Mouse (Mus musculus) ES-Bruce4 (cell line): ENCODE results near the gene Rhbdl3. TPM values are rescaled to one million over a fixed set of nuclear protein-coding genes. Genes with fewer than 3 reads are reported as not detected.

Experiments
- H3K27ac ChIP-seq: 2 replicates; pipeline ENCODE4 v1.5.1; 2012; ENCODE audit warnings: low read length, inconsistent platforms; ENCODE audit not compliant: insufficient read depth
- H3K27me3 ChIP-seq: 2 replicates; pipeline ENCODE4 v1.6.1; 2012; ENCODE audit warnings: mild to moderate bottlenecking, low read length, inconsistent platforms; ENCODE audit not compliant: control insufficient read depth, poor library complexity, insufficient read depth, severe bottlenecking
- H3K36me3 ChIP-seq: 2 replicates; pipeline ENCODE4 v1.6.1; 2012; ENCODE audit warnings: inconsistent platforms, mild to moderate bottlenecking, low read length, moderate library complexity; ENCODE audit not compliant: control insufficient read depth, poor library complexity, insufficient read depth, severe bottlenecking
- H3K4me1 ChIP-seq: one replicate; pipeline ENCODE4 v1.8.1; 2011; ENCODE audit warnings: low read length; ENCODE audit not compliant: control insufficient read depth, insufficient read depth
- H3K4me3 ChIP-seq: 2 replicates; pipeline ENCODE4 v1.5.1; 2011; ENCODE audit warnings: low read depth, mild to moderate bottlenecking, low read length
- H3K9ac ChIP-seq: 2 replicates; pipeline ENCODE4 v1.6.1; 2012; ENCODE audit warnings: low read depth, mild to moderate bottlenecking, inconsistent platforms; ENCODE audit not compliant: poor library complexity, severe bottlenecking
- H3K9me3 ChIP-seq: replicated peaks from 2 replicates; pipeline ENCODE4 v1.6.1; 2012; ENCODE audit warnings: mild to moderate bottlenecking, low read length, inconsistent platforms; ENCODE audit not compliant: control insufficient read depth, poor library complexity, insufficient read depth, severe bottlenecking
- CTCF ChIP-seq: IDR thresholded peaks from one replicate; pipeline ENCODE4 v1.8.1; 2011; ENCODE audit warnings: low read depth, low read length
- EP300 ChIP-seq: IDR thresholded peaks from 2 replicates; pipeline ENCODE4 v1.6.1; 2011; ENCODE audit warnings: low read depth, low read length; ENCODE audit not compliant: insufficient read depth
- POLR2A ChIP-seq: IDR thresholded peaks from one replicate; pipeline ENCODE4 v1.8.1; 2011; ENCODE audit warnings: low read length; ENCODE audit not compliant: insufficient read depth
- polyA plus RNA-seq: library from polyadenylated mRNA; stranded (reverse); fragments of >200 nt; gene quantifications from 2 replicates; pipeline ENCODE4 v1.2.4, GENCODE M21; 2011; ENCODE audit warnings: low read depth; ENCODE audit not compliant: missing spikeins, insufficient read depth, insufficient read length

Rhbdl3 gene
- polyA plus RNA-seq, 1 experiment: 0.69 TPM

DNA sequence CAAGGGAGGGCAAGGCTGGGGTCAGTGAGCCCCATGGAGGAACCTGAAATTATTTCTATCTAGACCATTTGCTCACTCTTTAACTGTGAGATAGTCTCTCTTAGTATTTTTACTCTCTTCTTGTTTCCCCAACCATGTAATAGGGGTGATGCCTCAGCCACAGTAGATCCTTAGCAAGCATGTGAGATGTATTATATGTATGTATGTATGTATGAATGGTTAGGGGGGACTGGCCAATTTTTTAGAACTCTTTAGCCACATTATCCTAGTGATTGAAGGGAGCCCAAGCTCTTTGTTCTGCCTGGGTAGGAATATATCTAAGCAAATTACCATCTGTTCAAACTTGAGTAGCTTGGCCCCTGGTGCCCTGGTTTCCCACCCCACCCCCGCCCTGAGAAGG lies 12.8 kb downstream of the Rhbdl3 start:
- no peak overlapping the region for H3K27ac ChIP-seq
- TF ChIP-seq POLR2A (no peak), CTCF (no peak), EP300 (no peak)
- H3K4me3 ChIP-seq: no peak overlapping the region
- H3K36me3 ChIP-seq: no peaks in the 10 kb centered on the region
- no peaks in the 10 kb centered on the region for H3K4me1 ChIP-seq
- no peak overlapping the region for H3K9ac ChIP-seq
- H3K27me3 ChIP-seq: no peaks in the 10 kb centered on the region
- no peaks in the 10 kb centered on the region for H3K9me3 ChIP-seq

DNA sequence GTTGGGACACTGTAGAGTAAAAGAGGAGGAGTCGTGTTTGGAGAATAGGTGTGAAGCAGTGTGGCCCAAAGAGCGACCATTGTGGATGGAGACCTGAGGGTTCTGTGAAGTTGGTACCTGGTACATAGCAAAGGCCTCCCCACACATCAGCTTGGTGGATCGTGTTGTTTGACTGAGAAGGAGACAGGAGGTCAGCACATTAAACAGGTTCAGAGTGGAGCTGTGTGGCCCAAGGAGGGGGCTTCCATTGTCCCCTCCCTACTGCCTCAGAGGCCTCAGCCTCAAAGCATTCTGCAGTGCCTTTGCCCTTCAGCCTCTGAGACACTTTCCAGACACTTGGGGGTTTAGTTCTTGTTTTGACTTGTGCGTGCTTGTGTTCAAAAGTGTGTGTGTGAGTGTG lies 13.2 kb downstream of the Rhbdl3 start:
- H3K36me3 ChIP-seq: no peaks in the 10 kb centered on the region
- H3K27me3 ChIP-seq: no peaks in the 10 kb centered on the region
- no peak overlapping the region for H3K27ac ChIP-seq
- H3K4me3 ChIP-seq: no peak overlapping the region
- no peak for TF ChIP-seq CTCF
- no peak for TF ChIP-seq POLR2A
- TF ChIP-seq EP300: no peak
- H3K4me1 ChIP-seq: no peaks in the 10 kb centered on the region
- H3K9me3 ChIP-seq: no peaks in the 10 kb centered on the region
- H3K9ac ChIP-seq: no peak overlapping the region

DNA sequence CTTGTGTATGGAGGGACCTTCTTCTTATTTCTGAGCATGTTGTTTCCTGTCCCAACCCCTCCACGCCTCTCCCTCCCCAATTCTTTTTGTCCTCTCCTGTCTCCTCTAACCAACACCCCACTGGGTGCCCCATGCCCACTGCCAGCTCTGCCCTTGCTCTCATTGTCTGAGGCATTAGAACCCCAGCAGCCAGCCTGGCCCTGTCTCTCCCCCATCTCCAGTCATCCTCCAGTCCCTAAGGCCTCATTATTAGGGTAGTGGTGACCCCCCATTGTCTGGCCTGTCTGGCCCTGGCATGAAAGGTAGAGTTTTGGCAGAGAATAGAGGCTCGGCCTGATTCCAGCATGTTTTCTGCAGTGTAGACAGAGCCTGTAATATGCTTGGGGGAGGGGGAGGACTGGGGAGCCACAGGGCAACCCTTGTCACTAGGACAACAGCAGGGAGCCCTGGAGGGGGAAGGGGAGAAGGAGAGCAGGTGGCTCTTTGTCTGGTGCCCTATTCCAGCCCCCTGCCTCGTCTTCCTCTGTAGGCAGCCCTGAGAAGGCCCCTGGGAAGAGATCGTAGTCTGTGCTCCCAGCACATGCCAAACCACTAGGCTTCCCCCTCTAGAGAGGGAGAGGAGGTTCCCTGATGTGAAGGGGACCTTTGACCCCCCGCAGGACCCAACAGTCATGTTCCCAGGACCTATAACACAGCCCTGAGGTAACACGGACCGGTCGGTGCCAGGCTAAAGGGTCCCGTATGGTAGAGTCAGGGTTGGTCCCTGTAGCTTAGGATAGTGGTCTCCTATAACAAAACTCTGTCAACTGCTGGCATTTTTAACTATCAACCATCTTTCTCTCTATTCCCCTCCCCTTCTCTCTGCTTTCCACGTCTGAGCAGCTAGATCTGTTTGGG lies 15.3 kb downstream of the Rhbdl3 start:
- no peak overlapping the region for H3K27ac ChIP-seq
- H3K36me3 ChIP-seq: no peaks in the 10 kb centered on the region
- H3K4me3 ChIP-seq: no peak overlapping the region
- H3K4me1 ChIP-seq: no peaks in the 10 kb centered on the region
- no peak overlapping the region for H3K9ac ChIP-seq
- no peaks in the 10 kb centered on the region for H3K9me3 ChIP-seq
- H3K27me3 ChIP-seq: no peaks in the 10 kb centered on the region
- TF ChIP-seq EP300 (no peak), CTCF (no peak), POLR2A (no peak)

DNA sequence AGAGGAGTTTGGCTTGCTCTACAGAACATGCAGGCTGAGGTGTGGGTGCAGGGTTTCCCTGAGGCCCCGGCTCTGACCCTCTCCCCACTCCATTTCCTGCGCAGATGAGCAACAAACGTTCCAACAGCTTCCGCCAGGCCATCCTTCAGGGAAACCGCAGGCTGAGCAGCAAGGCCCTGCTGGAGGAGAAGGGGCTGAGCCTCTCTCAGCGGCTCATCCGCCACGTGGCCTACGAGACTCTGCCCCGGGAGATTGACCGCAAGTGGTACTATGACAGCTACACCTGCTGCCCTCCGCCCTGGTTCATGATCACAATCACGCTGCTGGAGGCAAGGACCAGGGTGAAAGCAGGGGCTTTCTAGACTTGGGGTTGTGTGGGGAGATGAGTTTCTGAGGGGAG lies 22.5 kb downstream of the Rhbdl3 start:
- Histone ChIP-seq H3K9ac (no peak overlapping the region), H3K4me3 (no peak overlapping the region), H3K27ac (no peak overlapping the region)

GRCm38 (mm10) chr11:80324636-80325035 lies 23.9 kb downstream of the Rhbdl3 start:
- H3K27ac ChIP-seq: no peak overlapping the region
- no peaks in the 10 kb centered on the region for H3K36me3 ChIP-seq
- H3K9me3 ChIP-seq: no peaks in the 10 kb centered on the region
- H3K9ac ChIP-seq: no peak overlapping the region
- H3K4me1 ChIP-seq: no peaks in the 10 kb centered on the region
- H3K27me3 ChIP-seq: no peaks in the 10 kb centered on the region
- TF ChIP-seq CTCF: no peak
- TF ChIP-seq EP300: no peak
- no peak for TF ChIP-seq POLR2A
- H3K4me3 ChIP-seq: no peak overlapping the region

More for the DNA sequence above, 22.5 kb downstream of the Rhbdl3 start:
- Histone ChIP-seq H3K4me1 (no peaks in the 10 kb centered on the region), H3K36me3 (no peaks in the 10 kb centered on the region), H3K27me3 (no peaks in the 10 kb centered on the region), H3K9me3 (no peaks in the 10 kb centered on the region)
- TF ChIP-seq CTCF (no peak), EP300 (no peak), POLR2A (no peak)

DNA sequence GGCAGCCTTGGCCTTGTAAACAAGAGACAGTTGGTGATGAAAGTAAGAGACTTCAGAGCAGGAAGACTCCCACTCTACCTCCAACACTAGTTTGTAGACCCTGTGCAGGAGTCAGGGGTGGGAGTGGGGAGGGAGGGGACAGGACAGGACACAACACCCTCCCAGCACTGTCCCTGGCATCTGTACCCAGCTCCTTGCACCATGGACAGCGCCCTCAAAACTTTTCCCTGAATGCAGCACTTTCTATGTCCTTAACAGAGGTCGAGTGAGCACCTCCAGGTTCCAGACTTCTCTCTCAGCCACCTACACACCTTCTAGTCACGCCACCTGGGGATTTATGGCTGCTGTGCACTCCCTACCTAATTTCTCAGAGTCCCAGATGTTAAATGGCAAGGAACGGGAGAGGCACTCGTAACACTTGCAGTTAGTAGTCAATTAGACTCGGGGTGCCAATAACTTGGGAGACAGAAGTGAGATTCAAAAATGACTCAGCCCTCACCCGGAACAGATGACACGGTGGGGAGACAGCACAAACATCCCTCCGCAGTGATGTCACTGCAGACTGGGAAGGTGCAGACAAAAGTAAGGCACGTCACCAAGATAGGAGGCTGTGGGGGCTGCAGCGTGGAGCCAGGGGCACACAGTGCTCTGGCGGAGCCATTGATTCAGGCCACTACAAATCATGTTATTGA lies 32.1 kb downstream of the Rhbdl3 start:
- TF ChIP-seq CTCF (no peak), POLR2A (no peak), EP300 (no peak)
- H3K36me3 ChIP-seq: no peaks in the 10 kb centered on the region
- H3K9me3 ChIP-seq: no peaks in the 10 kb centered on the region
- no peak overlapping the region for H3K9ac ChIP-seq
- no peaks in the 10 kb centered on the region for H3K4me1 ChIP-seq
- no peak overlapping the region for H3K4me3 ChIP-seq
- H3K27ac ChIP-seq: no peak overlapping the region
- no peaks in the 10 kb centered on the region for H3K27me3 ChIP-seq
